Mouse (Mus musculus): ENCODE data around the gene Nisch. TPM values are rescaled to one million over a fixed set of nuclear protein-coding genes. Genes with fewer than 3 reads are reported as not detected.

Nisch gene
- 359 and 389 TPM in 2 replicates for polyA plus RNA-seq (2015; fragmentation: Nextera tagmentation; extraction: Ambion mirVana)

GRCm38 (mm10) chr14:31216846-31217245 lies at the start of gene Nisch:
TSS of gene Nisch (minus strand) at chr14:31216946.
- Histone ChIP-seq H3K27ac (ENCODE audit: low read length) (no peak within 1 kb of the TSS), H3K4me1 (replicated peaks; ENCODE audit: control insufficient read depth, insufficient read depth, low read length) (peaks cover 10% of the 10 kb centered on the region), H3K27me3 (replicated peaks; ENCODE audit: control insufficient read depth, insufficient read depth, low read length) (no peaks in the 10 kb centered on the region), H3K36me3 (ENCODE audit: control insufficient read depth, insufficient read depth) (no peaks in the 10 kb centered on the region), H3K9me3 (ENCODE audit: control insufficient read depth, low read length) (no peaks in the 10 kb centered on the region), H3K4me2 (ENCODE audit: low read length) (no peak within 1 kb of the TSS), H3K9ac (replicated peaks; ENCODE audit: low read depth, low read length) (no peak within 1 kb of the TSS; the same call in 1 of the 2 replicates), H3K4me3 (replicated peaks; ENCODE audit: low read length) (no peak within 1 kb of the TSS)
- WGBS, result 58% methylated on average over 2 of the region's 2 CpGs
- no peak for ATAC-seq

DNA sequence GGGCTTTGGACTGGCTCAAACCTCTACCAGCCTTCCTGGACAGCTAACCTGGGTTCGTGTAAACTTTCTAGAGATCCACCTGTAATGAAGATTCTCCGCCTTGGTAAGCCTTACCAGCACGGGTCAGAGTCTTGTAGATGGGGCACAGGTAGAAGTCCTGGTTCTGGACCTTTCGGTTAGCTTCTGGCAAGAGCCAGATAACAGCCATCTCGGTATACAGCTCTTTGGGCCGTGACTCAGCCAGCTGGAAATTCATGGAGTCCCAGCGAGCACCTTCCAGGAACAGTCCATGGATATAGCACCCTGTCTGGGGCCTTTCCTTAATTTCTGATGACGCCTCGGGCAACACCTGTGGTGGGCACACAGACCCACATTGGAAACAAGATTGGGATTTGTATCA lies 44.2 kb upstream of the Nisch start:
- WGBS, result 95% methylated on average over 9 of the region's 9 CpGs
- H3K4me1 ChIP-seq (replicated peaks; ENCODE audit: control insufficient read depth, insufficient read depth, low read length), result no peaks in the 10 kb centered on the region
- no peak overlapping the region for H3K9ac ChIP-seq (replicated peaks; ENCODE audit: low read depth, low read length)
- no peak overlapping the region for H3K4me2 ChIP-seq (ENCODE audit: low read length)
- H3K9me3 ChIP-seq (ENCODE audit: control insufficient read depth, low read length), result no peaks in the 10 kb centered on the region
- H3K36me3 ChIP-seq (ENCODE audit: control insufficient read depth, insufficient read depth), result peaks cover 36% of the 10 kb centered on the region
- H3K27ac ChIP-seq (ENCODE audit: low read length), result no peak overlapping the region
- H3K4me3 ChIP-seq (replicated peaks; ENCODE audit: low read length), result no peak overlapping the region
- no peak for ATAC-seq
- H3K27me3 ChIP-seq (replicated peaks; ENCODE audit: control insufficient read depth, insufficient read depth, low read length), result no peaks in the 10 kb centered on the region

DNA sequence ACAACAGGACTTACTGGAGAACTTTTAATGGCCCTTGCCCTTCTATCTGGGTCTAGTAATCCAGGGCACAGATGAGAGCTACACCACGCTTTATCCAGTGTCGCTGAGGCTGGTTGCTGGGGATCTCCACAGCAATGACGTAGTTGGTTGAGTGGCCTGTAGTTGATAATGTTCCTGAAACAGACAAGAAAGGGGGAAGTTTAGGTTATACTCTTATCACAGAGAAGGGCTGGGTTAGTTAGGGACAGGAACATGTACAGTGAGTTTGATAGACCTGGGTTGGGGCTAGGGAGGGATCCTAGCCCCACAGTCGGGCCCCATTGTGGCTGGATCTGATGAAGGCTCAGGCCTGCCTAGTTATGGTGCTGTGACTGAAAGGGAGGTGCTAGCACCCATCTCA lies 43.6 kb upstream of the Nisch start:
- WGBS, result 95% methylated on average over 4 of the region's 4 CpGs
- no peak for ATAC-seq
- H3K27me3 ChIP-seq (replicated peaks; ENCODE audit: control insufficient read depth, insufficient read depth, low read length), result no peaks in the 10 kb centered on the region

GRCm38 (mm10) chr14:31258476-31259050 lies 41.8 kb upstream of the Nisch start:
- Histone ChIP-seq H3K27ac (ENCODE audit: low read length) (no peak overlapping the region), H3K9me3 (ENCODE audit: control insufficient read depth, low read length) (no peaks in the 10 kb centered on the region), H3K27me3 (replicated peaks; ENCODE audit: control insufficient read depth, insufficient read depth, low read length) (no peaks in the 10 kb centered on the region), H3K4me2 (ENCODE audit: low read length) (no peak overlapping the region), H3K4me3 (replicated peaks; ENCODE audit: low read length) (no peak overlapping the region), H3K36me3 (ENCODE audit: control insufficient read depth, insufficient read depth) (peaks cover 55% of the 10 kb centered on the region), H3K9ac (replicated peaks; ENCODE audit: low read depth, low read length) (no peak overlapping the region), H3K4me1 (replicated peaks; ENCODE audit: control insufficient read depth, insufficient read depth, low read length) (no peaks in the 10 kb centered on the region)
- no peak for ATAC-seq
- WGBS, result 96% methylated on average over 14 of the region's 14 CpGs

More for the DNA sequence above, 43.6 kb upstream of the Nisch start:
- H3K9me3 ChIP-seq (ENCODE audit: control insufficient read depth, low read length), result no peaks in the 10 kb centered on the region
- no peak overlapping the region for H3K4me3 ChIP-seq (replicated peaks; ENCODE audit: low read length)
- no peak overlapping the region for H3K9ac ChIP-seq (replicated peaks; ENCODE audit: low read depth, low read length)
- no peak overlapping the region for H3K4me2 ChIP-seq (ENCODE audit: low read length)
- H3K4me1 ChIP-seq (replicated peaks; ENCODE audit: control insufficient read depth, insufficient read depth, low read length), result no peaks in the 10 kb centered on the region
- H3K36me3 ChIP-seq (ENCODE audit: control insufficient read depth, insufficient read depth), result peaks cover 40% of the 10 kb centered on the region
- no peak overlapping the region for H3K27ac ChIP-seq (ENCODE audit: low read length)

- WGBS, result 90% methylated on average over 5 of the region's 5 CpGs
- peak overlapping the region; percentile 91 for H3K4me3 ChIP-seq (replicated peaks; ENCODE audit: low read length)
- peak overlapping the region; percentile 99 for H3K9ac ChIP-seq (replicated peaks; ENCODE audit: low read depth, low read length)
- peak overlapping the region; percentile 79 for H3K4me2 ChIP-seq (ENCODE audit: low read length)
- no peaks in the 10 kb centered on the region for H3K9me3 ChIP-seq (ENCODE audit: control insufficient read depth, low read length)
- ATAC-seq, result no peak
- no peaks in the 10 kb centered on the region for H3K27me3 ChIP-seq (replicated peaks; ENCODE audit: control insufficient read depth, insufficient read depth, low read length)
- peaks cover 15% of the 10 kb centered on the region for H3K4me1 ChIP-seq (replicated peaks; ENCODE audit: control insufficient read depth, insufficient read depth, low read length)
- H3K36me3 ChIP-seq (ENCODE audit: control insufficient read depth, insufficient read depth), result peaks cover 29% of the 10 kb centered on the region
- H3K27ac ChIP-seq (ENCODE audit: low read length), result no peak overlapping the region
Observed at GRCm38 (mm10) chr14:31252091-31252490, 35.3 kb upstream of the Nisch start.

DNA sequence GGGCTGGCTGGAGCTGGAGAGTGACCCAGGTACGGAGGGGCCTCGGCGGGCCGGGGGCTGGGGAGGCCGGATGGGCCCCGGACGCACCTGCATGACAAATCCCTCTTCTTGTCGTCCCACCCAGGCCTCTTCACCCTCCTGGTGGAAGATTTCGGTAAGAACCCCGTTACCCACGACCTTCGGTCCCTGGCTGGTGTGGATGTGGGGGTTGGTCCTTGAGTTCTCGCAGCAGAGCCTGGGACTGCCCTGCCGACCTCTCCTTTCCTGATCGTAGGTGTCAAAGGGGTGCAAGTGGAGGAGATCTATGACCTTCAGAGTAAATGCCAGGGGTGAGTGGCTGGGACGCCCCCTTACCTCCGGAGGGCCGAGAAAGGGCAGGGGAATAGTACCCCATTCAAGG lies 34.9 kb upstream of the Nisch start:
- 2% methylated on average over 18 of the region's 18 CpGs for WGBS
- H3K9ac ChIP-seq (replicated peaks; ENCODE audit: low read depth, low read length), result peak overlapping the region; percentile 99
- H3K4me2 ChIP-seq (ENCODE audit: low read length), result peak overlapping the region; percentile 79
- ATAC-seq, result no peak; the same call in 1 of the 2 replicates
- no peaks in the 10 kb centered on the region for H3K9me3 ChIP-seq (ENCODE audit: control insufficient read depth, low read length)
- H3K27ac ChIP-seq (ENCODE audit: low read length), result peak overlapping the region; percentile 68
- peaks cover 15% of the 10 kb centered on the region for H3K4me1 ChIP-seq (replicated peaks; ENCODE audit: control insufficient read depth, insufficient read depth, low read length)
- peaks cover 26% of the 10 kb centered on the region for H3K36me3 ChIP-seq (ENCODE audit: control insufficient read depth, insufficient read depth)
- H3K27me3 ChIP-seq (replicated peaks; ENCODE audit: control insufficient read depth, insufficient read depth, low read length), result no peaks in the 10 kb centered on the region
- H3K4me3 ChIP-seq (replicated peaks; ENCODE audit: low read length), result peak overlapping the region; percentile 91

- no peaks in the 10 kb centered on the region for H3K9me3 ChIP-seq (ENCODE audit: control insufficient read depth, low read length)
- peak within 1 kb of the TSS; percentile 99 for H3K9ac ChIP-seq (replicated peaks; ENCODE audit: low read depth, low read length)
- no peaks in the 10 kb centered on the region for H3K27me3 ChIP-seq (replicated peaks; ENCODE audit: control insufficient read depth, insufficient read depth, low read length)
- H3K4me2 ChIP-seq (ENCODE audit: low read length), result peak within 1 kb of the TSS; percentile 79
- WGBS, result under 1% methylated on average over 67 of the region's 75 CpGs
- H3K4me1 ChIP-seq (replicated peaks; ENCODE audit: control insufficient read depth, insufficient read depth, low read length), result peaks cover 15% of the 10 kb centered on the region
- H3K27ac ChIP-seq (ENCODE audit: low read length), result peak within 1 kb of the TSS; percentile 93
- peaks cover 21% of the 10 kb centered on the region for H3K36me3 ChIP-seq (ENCODE audit: control insufficient read depth, insufficient read depth)
- ATAC-seq, result peak; percentile 92
- H3K4me3 ChIP-seq (replicated peaks; ENCODE audit: low read length), result peak within 1 kb of the TSS; percentile 91
Observed at GRCm38 (mm10) chr14:31251084-31251604, 34.4 kb upstream of the Nisch start, which contains the start of the genes Phf7 and Bap1. TSS of gene Phf7 (minus strand) at chr14:31251317. TSS of gene Bap1 (plus strand) at chr14:31251450.

DNA sequence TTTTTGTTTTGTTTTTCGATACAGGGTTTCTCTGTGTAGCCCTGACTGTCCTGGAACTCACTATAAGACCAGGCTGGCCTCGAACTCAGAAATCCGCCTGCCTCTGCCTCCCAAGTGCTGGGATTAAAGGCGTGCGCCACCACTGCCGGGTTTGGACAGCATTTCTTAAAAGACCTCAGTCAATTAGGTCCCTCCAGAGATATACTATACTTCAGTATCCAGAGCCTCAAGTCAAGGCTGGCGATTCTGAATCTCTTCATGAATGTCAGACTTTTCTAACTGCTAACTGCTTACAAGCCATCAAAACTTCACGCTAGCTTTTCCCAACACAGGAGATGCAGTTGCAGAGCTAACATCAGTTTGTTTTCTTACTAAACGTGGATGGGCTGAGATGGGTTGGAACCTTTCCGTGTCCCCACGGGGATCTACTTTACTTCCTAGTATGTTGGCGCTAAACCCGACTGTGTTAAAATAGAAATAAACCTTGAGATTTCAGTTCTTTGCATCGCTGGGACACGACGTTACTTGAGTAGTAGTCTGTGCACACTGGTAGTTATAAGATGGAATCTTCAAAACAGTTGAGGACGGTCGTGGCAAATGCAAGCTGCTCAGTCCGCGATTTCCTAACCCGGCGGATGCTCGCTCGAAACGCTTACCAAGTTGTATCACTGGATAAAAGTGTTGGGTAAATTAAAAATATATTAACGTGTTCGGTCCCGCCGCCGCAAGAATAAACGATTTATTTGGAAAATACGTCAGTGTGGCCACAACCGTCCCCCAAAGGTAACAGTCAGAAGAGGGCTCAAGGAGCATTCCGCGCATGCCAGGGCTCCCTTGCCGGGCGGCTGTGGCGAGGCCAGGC lies 33.7 kb upstream of the Nisch start:
- WGBS, result 21% methylated on average over 38 of the region's 38 CpGs
- H3K9me3 ChIP-seq (ENCODE audit: control insufficient read depth, low read length), result no peaks in the 10 kb centered on the region
- H3K27ac ChIP-seq (ENCODE audit: low read length), result peak overlapping the region; percentile 93
- H3K9ac ChIP-seq (replicated peaks; ENCODE audit: low read depth, low read length), result peak overlapping the region; percentile 99
- H3K27me3 ChIP-seq (replicated peaks; ENCODE audit: control insufficient read depth, insufficient read depth, low read length), result no peaks in the 10 kb centered on the region
- ATAC-seq, result peak; percentile 7
- peak overlapping the region; percentile 56 for H3K4me2 ChIP-seq (ENCODE audit: low read length)
- peaks cover 15% of the 10 kb centered on the region for H3K36me3 ChIP-seq (ENCODE audit: control insufficient read depth, insufficient read depth)
- peaks cover 15% of the 10 kb centered on the region for H3K4me1 ChIP-seq (replicated peaks; ENCODE audit: control insufficient read depth, insufficient read depth, low read length)
- peak overlapping the region; percentile 91 for H3K4me3 ChIP-seq (replicated peaks; ENCODE audit: low read length)

DNA sequence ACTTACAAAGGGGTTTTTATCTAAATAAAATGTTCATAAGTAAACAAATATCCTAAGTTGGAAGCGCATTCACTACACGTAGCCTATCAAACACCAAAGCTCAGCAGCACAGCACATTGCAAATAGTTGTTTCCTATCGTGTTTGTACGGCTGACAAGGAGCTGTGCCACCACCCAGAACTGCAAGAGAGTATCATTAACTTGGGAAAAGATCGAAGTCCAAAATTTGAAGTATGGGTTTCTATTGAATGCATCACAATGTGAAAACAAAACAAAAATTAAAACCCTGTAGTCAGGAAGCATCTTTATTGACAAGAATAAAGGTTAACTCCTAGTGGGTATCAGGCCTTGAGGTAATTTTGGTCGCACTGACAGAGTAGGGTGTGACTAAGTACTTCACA lies 31.6 kb upstream of the Nisch start:
- 90% methylated on average over 6 of the region's 6 CpGs for WGBS
- H3K27ac ChIP-seq (ENCODE audit: low read length), result no peak overlapping the region
- no peak overlapping the region for H3K4me2 ChIP-seq (ENCODE audit: low read length)
- H3K9ac ChIP-seq (replicated peaks; ENCODE audit: low read depth, low read length), result no peak overlapping the region
- no peak for ATAC-seq
- no peaks in the 10 kb centered on the region; the same call in none of the 2 replicates for H3K36me3 ChIP-seq (ENCODE audit: control insufficient read depth, insufficient read depth)
- no peaks in the 10 kb centered on the region for H3K27me3 ChIP-seq (replicated peaks; ENCODE audit: control insufficient read depth, insufficient read depth, low read length)
- no peak overlapping the region for H3K4me3 ChIP-seq (replicated peaks; ENCODE audit: low read length)
- no peaks in the 10 kb centered on the region for H3K9me3 ChIP-seq (ENCODE audit: control insufficient read depth, low read length)
- H3K4me1 ChIP-seq (replicated peaks; ENCODE audit: control insufficient read depth, insufficient read depth, low read length), result peaks cover 15% of the 10 kb centered on the region

All from forebrain, embryonic 16.5 days (tissue).